Mouse (Mus musculus) limb, embryonic 12.5 days (tissue): Measurements from ENCODE around the gene Cmc2. TPM values are rescaled to one million over a fixed set of nuclear protein-coding genes. Genes with fewer than 3 reads are reported as not detected.

ENCODE experiments used
- ATAC-seq: fragments of 200-750 bp; cut with Nextera tagmentation; 2 replicates; pipeline ENCODE4 v1.8.0; 2017; ENCODE audit warnings: low read depth, moderate TSS enrichment; ENCODE audit not compliant: insufficient number of reproducible peaks, insufficient read depth, low FRiP score, low TSS enrichment
- H3K27ac ChIP-seq: fragments of 300-500 bp; sonication (generic); 2 replicates; pipeline ENCODE4 v1.5.1; 2016; ENCODE audit warnings: mild to moderate bottlenecking, moderate library complexity
- H3K27me3 ChIP-seq: fragments of 300-500 bp; sonication (generic); 2 replicates; pipeline ENCODE4 v1.6.1; 2016; ENCODE audit warnings: mild to moderate bottlenecking, moderate library complexity
- H3K36me3 ChIP-seq: fragments of 300-500 bp; sonication (generic); 2 replicates; pipeline ENCODE4 v1.6.1; 2016; ENCODE audit warnings: mild to moderate bottlenecking, moderate library complexity
- H3K4me1 ChIP-seq: fragments of 300-500 bp; sonication (generic); replicated peaks from 2 replicates; pipeline ENCODE4 v1.6.1; 2016
- H3K4me2 ChIP-seq: fragments of 300-500 bp; sonication (generic); 2 replicates; pipeline ENCODE4 v1.6.1; 2016; ENCODE audit warnings: mild to moderate bottlenecking, moderate library complexity
- H3K4me3 ChIP-seq: fragments of 300-500 bp; sonication (generic); replicated peaks from 2 replicates; pipeline ENCODE4 v1.5.1; 2016; ENCODE audit warnings: mild to moderate bottlenecking
- H3K9ac ChIP-seq: fragments of 300-500 bp; sonication (generic); replicated peaks from 2 replicates; pipeline ENCODE4 v1.6.1; 2016; ENCODE audit warnings: mild to moderate bottlenecking, moderate library complexity
- H3K9me3 ChIP-seq: fragments of 300-500 bp; sonication (generic); 2 replicates; pipeline ENCODE4 v1.6.1; 2016; ENCODE audit warnings: mild to moderate bottlenecking, moderate library complexity
- WGBS: fragments of 180-500 bp; shearing (Covaris S2); methylation state at CpG from one replicate; pipeline ENCODE4 v1.1.7; 2016; 5-methylcytosine and 5-hydroxymethylcytosine counted together
- polyA plus RNA-seq: library from polyadenylated mRNA; unstranded; fragments of >200 nt; fragmentation: Nextera tagmentation; extraction: Ambion mirVana; gene quantifications from 2 replicates; pipeline ENCODE4 v1.2.1, GENCODE M21; 2016

The Cmc2 gene
- polyA plus RNA-seq, 1 experiment from 2014 or later = 82.7 TPM

DNA sequence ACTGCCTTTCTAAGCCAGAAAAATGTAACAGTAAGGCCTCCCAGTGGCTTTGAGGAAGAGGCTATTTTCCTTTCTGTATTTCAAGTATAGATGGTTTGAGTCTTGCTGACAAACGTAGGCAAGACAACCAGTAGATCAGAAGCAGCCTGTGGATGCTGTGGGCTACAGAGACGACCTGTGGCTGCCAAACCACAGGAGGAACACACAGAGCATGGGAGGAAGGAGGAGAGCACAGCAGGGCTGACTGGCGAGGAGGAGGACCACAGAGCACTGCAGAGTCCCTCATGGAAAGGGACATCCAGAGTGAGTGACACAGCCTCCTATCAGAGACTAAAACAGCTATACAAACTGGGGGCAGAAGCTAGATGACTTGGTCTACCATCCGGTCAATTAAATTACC lies 16.0 kb downstream of the Cmc2 start:
- H3K4me1 ChIP-seq = no peaks in the 10 kb centered on the region
- H3K36me3 ChIP-seq = peaks cover 32% of the 10 kb centered on the region
- no peak overlapping the region for H3K9ac ChIP-seq
- H3K9me3 ChIP-seq = peaks cover 5% of the 10 kb centered on the region; the same call in 1 of the 2 replicates
- H3K27me3 ChIP-seq = no peaks in the 10 kb centered on the region
- H3K27ac ChIP-seq = no peak overlapping the region
- no peak for ATAC-seq
- H3K4me2 ChIP-seq = no peak overlapping the region
- 90% methylated on average over 4 of the region's 4 CpGs for WGBS
- H3K4me3 ChIP-seq = no peak overlapping the region

GRCm38 (mm10) chr8:116904736-116905135 lies 16.5 kb downstream of the Cmc2 start:
- 95% methylated on average over 4 of the region's 4 CpGs for WGBS
- H3K4me3 ChIP-seq = no peak overlapping the region

GRCm38 (mm10) chr8:116895521-116895920 lies 25.7 kb downstream of the Cmc2 start:
- peaks cover 20% of the 10 kb centered on the region for H3K36me3 ChIP-seq
- H3K27ac ChIP-seq = no peak overlapping the region
- no peaks in the 10 kb centered on the region for H3K4me1 ChIP-seq
- H3K9ac ChIP-seq = no peak overlapping the region
- no peak overlapping the region for H3K4me2 ChIP-seq
- no peaks in the 10 kb centered on the region for H3K27me3 ChIP-seq
- 94% methylated on average over 6 of the region's 6 CpGs for WGBS
- ATAC-seq = no peak
- no peak overlapping the region for H3K4me3 ChIP-seq
- H3K9me3 ChIP-seq = 0 out of 2 replicates have a peak, but pooled peaks cover 5% of the 10 kb centered on the region

More at GRCm38 (mm10) chr8:116904736-116905135, 16.5 kb downstream of the Cmc2 start:
- no peaks in the 10 kb centered on the region for H3K27me3 ChIP-seq
- ATAC-seq = no peak
- no peak overlapping the region for H3K9ac ChIP-seq
- no peaks in the 10 kb centered on the region for H3K4me1 ChIP-seq
- H3K27ac ChIP-seq = no peak overlapping the region
- peaks cover 5% of the 10 kb centered on the region; the same call in 1 of the 2 replicates for H3K9me3 ChIP-seq
- no peak overlapping the region for H3K4me2 ChIP-seq
- peaks cover 27% of the 10 kb centered on the region for H3K36me3 ChIP-seq

GRCm38 (mm10) chr8:116893938-116894337 lies 27.3 kb downstream of the Cmc2 start:
- H3K4me2 ChIP-seq = no peak overlapping the region

DNA sequence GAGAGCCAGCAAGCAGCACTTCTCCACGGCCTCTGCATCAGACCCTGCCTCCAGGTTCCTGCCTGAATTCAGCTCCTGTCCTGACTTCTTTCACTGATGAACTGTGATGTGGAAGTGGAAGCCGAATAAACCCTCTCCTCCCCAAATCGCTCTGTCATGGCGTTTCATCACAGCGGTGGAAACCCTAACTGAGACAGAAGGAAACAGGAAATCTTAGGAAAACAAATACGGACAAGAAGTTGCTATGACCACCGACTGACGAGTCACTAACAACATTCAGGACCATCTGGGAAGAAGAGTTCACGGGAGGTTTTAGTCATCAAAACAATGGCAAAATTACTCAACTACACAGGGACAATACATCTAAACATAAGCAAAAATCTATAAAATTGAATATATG lies 28.6 kb downstream of the Cmc2 start:
- no peak overlapping the region for H3K4me2 ChIP-seq
- H3K4me1 ChIP-seq = no peaks in the 10 kb centered on the region
- H3K27me3 ChIP-seq = no peaks in the 10 kb centered on the region
- WGBS = 86% methylated on average over 9 of the region's 9 CpGs
- H3K9me3 ChIP-seq = 0 out of 2 replicates have a peak, but pooled peaks cover 5% of the 10 kb centered on the region
- ATAC-seq = no peak
- peaks cover 42% of the 10 kb centered on the region for H3K36me3 ChIP-seq
- no peak overlapping the region for H3K27ac ChIP-seq
- H3K9ac ChIP-seq = no peak overlapping the region
- no peak overlapping the region for H3K4me3 ChIP-seq

More at GRCm38 (mm10) chr8:116893938-116894337, 27.3 kb downstream of the Cmc2 start:
- Histone ChIP-seq H3K9me3 (0 out of 2 replicates have a peak, but pooled peaks cover 5% of the 10 kb centered on the region), H3K4me1 (no peaks in the 10 kb centered on the region), H3K27ac (no peak overlapping the region), H3K4me3 (no peak overlapping the region), H3K36me3 (peaks cover 29% of the 10 kb centered on the region), H3K27me3 (no peaks in the 10 kb centered on the region), H3K9ac (no peak overlapping the region)
- WGBS = 90% methylated on average over 11 of the region's 11 CpGs
- ATAC-seq = no peak

DNA sequence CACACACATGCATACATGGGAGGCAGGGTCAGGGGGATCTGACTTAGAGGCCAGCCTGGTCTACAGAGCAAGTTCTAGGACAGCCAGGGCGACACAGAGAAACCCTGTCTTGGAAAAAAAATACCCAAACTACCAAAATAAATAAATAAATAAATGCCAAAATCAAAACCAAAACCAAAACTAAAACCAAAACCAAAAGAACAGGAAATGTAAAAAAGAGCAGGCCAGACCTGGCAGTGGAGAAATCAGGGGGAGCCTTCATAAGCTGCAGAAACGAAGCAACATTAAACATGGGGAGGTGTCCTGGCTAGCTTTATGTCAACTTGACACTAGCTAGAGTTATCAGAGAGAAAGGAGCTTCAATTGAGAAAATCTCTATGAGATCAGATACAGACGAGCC lies 29.1 kb downstream of the Cmc2 start:
- no peak overlapping the region for H3K4me3 ChIP-seq
- ATAC-seq = no peak
- H3K9ac ChIP-seq = no peak overlapping the region
- H3K9me3 ChIP-seq = 0 out of 2 replicates have a peak, but pooled peaks cover 5% of the 10 kb centered on the region
- no peaks in the 10 kb centered on the region for H3K4me1 ChIP-seq
- H3K27me3 ChIP-seq = no peaks in the 10 kb centered on the region
- no peak overlapping the region for H3K4me2 ChIP-seq
- peaks cover 47% of the 10 kb centered on the region for H3K36me3 ChIP-seq
- no peak overlapping the region for H3K27ac ChIP-seq
- 82% methylated on average over 3 of the region's 3 CpGs for WGBS

DNA sequence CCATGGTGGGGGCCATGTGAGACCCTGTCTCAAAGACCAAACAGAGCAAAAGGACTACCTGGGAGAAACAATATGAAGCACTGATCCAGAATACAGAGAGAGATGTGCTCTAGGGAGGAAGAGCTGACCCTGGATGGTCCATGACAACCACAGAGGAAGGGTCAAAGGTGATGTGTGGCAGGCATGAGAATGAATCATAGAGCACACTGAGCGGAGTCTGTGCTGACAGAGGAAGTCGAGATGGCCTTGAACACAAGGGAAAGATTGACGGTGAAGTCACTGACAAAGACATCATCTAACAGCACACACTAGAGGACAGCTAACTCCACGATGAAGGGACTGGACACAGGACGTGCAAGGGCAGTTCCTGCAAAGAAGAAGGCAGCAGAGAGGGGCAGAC lies 29.8 kb downstream of the Cmc2 start:
- peaks cover 6% of the 10 kb centered on the region; the same call in 1 of the 2 replicates for H3K9me3 ChIP-seq
- no peak overlapping the region for H3K9ac ChIP-seq
- no peaks in the 10 kb centered on the region for H3K27me3 ChIP-seq
- WGBS = 88% methylated on average over 5 of the region's 5 CpGs
- H3K36me3 ChIP-seq = peaks cover 50% of the 10 kb centered on the region
- no peaks in the 10 kb centered on the region for H3K4me1 ChIP-seq
- ATAC-seq = no peak
- no peak overlapping the region for H3K4me2 ChIP-seq
- H3K4me3 ChIP-seq = no peak overlapping the region
- H3K27ac ChIP-seq = no peak overlapping the region

DNA sequence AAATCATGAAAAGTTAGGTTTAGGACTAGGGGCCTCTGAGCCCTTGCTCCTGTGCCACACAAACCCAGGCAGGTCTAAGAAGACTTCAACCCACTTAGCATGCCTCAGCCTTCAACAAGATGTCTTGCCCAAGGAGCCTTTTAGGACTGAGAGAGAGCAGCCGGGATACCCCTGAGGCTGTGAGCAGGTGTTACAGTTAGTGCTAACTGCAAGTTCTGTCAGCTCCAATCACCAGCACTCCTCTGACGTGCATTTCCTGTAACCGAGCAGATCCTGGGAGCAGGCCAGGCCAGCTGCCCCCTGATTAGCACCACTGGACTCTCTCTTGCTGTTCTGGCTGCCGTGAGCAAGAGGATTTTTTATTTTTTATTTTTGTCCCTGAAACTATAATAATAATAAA lies 33.4 kb downstream of the Cmc2 start:
- WGBS = 62% methylated on average over 4 of the region's 4 CpGs
- Histone ChIP-seq H3K9ac (no peak overlapping the region), H3K36me3 (peaks cover 45% of the 10 kb centered on the region), H3K9me3 (peaks cover 13% of the 10 kb centered on the region), H3K4me1 (no peaks in the 10 kb centered on the region), H3K27me3 (no peaks in the 10 kb centered on the region), H3K4me3 (no peak overlapping the region), H3K27ac (no peak overlapping the region), H3K4me2 (no peak overlapping the region)
- ATAC-seq = no peak

DNA sequence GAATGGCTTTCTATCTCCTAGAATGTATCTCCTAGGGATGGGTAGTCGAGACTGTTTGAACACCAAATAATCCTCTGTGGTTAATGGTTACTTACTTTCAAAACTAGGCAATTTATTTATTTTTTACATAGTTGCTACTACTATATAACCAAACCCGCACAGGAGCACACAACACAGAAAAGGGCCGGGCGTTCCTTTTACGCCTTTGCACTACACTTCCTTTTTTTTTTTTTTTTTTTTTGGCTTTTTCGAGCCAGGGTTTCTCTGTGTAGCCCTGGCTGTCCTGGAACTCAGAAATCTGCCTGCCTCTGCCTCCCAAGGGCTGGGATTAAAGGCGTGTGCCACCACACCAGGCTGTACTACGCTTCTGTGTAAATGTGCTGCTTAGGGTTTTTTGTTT lies 39.9 kb downstream of the Cmc2 start:
- WGBS = 91% methylated on average over 8 of the region's 8 CpGs
- no peak overlapping the region for H3K9ac ChIP-seq
- no peak overlapping the region for H3K4me3 ChIP-seq
- no peak overlapping the region for H3K27ac ChIP-seq
- ATAC-seq = no peak
- H3K36me3 ChIP-seq = peaks cover 4% of the 10 kb centered on the region
- no peaks in the 10 kb centered on the region for H3K27me3 ChIP-seq
- H3K9me3 ChIP-seq = peaks cover 11% of the 10 kb centered on the region
- no peak overlapping the region for H3K4me2 ChIP-seq
- no peaks in the 10 kb centered on the region for H3K4me1 ChIP-seq

GRCm38 (mm10) chr8:116875798-116876450 lies 45.3 kb downstream of the Cmc2 start:
- Histone ChIP-seq H3K36me3 (no peaks in the 10 kb centered on the region), H3K9me3 (no peaks in the 10 kb centered on the region), H3K4me1 (no peaks in the 10 kb centered on the region), H3K27ac (no peak overlapping the region), H3K4me2 (no peak overlapping the region), H3K9ac (no peak overlapping the region), H3K27me3 (no peaks in the 10 kb centered on the region), H3K4me3 (no peak overlapping the region)
- ATAC-seq = no peak
- whole genome bisulfite sequencing = 86% methylated on average over 17 of the region's 17 CpGs

- Histone ChIP-seq H3K9ac (no peak overlapping the region), H3K4me1 (no peaks in the 10 kb centered on the region), H3K4me3 (no peak overlapping the region), H3K9me3 (no peaks in the 10 kb centered on the region), H3K36me3 (no peaks in the 10 kb centered on the region), H3K4me2 (no peak overlapping the region), H3K27me3 (no peaks in the 10 kb centered on the region), H3K27ac (no peak overlapping the region)
- WGBS = 68% methylated on average over 8 of the region's 8 CpGs
- ATAC-seq = no peak
Observed at GRCm38 (mm10) chr8:116873986-116874385, 47.3 kb downstream of the Cmc2 start.

- H3K27ac ChIP-seq = no peak overlapping the region
- H3K9ac ChIP-seq = no peak overlapping the region
- no peak overlapping the region for H3K4me3 ChIP-seq
- no peak for ATAC-seq
- H3K9me3 ChIP-seq = no peaks in the 10 kb centered on the region
- no peak overlapping the region for H3K4me2 ChIP-seq
- whole genome bisulfite sequencing = 62% methylated on average over 11 of the region's 11 CpGs
- H3K36me3 ChIP-seq = no peaks in the 10 kb centered on the region
- no peaks in the 10 kb centered on the region for H3K27me3 ChIP-seq
- no peaks in the 10 kb centered on the region for H3K4me1 ChIP-seq
Observed at GRCm38 (mm10) chr8:116873586-116873985, 47.7 kb downstream of the Cmc2 start.
